Mouse (Mus musculus) frontal cortex, postnatal 25 days (tissue): ENCODE measurements around the gene Rassf10.
"Not testable (repeated sequence)": the region's sequence is repeated elsewhere in the genome, so short reads cannot be mapped to it uniquely, and the experiment has no call there.

Source experiments
- DNase-seq, 2 experiments: peaks; one replicate each; pipeline ENCODE4 v3.0.0; 2022; ENCODE audit warnings: low spot score in 2 of 2

Rassf10 gene

DNA sequence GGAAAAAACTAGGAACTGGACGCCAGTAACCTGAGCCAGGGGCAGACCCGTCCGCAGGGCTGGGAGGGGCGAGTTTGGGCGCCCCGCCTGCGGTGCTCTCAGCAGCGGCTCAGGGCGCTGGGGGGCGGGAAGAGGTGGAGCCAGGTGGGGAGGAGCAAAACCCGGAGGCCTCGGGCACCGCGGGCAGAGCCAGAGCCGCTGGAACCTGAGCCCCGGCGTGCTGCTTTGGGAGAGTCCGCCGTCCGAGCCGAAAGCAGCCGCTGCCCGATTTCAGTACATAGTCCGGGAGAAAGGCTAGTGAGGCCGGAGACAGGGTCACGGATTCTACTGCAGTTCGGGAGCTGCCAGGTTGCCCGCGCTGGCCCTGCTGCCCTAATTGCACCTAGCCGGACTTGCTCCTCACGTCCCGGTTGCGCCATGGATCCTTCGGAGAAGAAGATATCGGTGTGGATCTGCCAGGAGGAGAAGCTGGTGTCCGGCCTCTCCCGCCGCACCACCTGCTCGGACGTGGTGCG lies at the start of gene Rassf10:
Gene Rassf10, plus strand, starts transcription at position 186 of the 515 bp plus-strand sequence.
- DNase-seq, result peak in 1 of 2 experiments; percentile 12

DNA sequence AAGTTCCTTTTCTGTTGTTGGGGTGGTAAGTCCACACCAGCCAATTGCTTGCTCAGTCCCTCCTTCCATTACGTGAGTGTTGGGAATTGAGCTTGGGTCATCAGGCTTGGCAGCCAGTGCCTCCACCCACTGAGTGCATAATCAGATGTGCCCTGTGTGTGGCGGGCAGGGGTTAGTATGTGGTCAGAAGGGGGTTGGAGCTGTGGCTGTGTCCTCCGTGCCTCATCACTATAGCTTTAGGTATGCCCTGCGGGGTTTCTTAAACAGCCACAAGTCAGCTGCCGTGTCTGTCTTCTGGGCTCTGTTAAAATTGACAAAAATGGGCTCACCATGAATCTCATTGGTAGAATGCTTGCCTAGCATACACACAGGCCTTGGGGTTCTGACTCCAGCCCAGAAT lies 46.9 kb upstream of the Rassf10 start:
- no peak for DNase-seq

DNA sequence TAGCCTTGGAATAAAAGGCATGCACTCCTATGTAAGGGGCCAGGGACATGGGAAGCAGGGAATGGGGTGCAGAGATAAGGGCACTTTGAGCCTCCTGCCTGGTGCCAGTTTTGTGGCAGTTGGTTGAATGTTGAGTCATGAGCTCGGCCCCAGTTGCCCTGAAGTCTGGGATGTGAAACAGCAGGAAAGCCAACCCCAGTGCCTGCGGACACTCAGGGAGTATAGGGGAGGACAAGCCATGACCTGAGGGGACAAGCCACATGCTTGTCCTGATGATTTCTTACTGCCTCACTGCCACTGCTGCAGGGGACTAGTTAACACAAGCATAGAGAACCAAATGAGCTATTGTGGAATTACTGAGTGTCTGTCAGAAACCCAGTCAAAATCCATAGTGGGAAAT lies 46.3 kb upstream of the Rassf10 start:
- no peak for DNase-seq

DNA sequence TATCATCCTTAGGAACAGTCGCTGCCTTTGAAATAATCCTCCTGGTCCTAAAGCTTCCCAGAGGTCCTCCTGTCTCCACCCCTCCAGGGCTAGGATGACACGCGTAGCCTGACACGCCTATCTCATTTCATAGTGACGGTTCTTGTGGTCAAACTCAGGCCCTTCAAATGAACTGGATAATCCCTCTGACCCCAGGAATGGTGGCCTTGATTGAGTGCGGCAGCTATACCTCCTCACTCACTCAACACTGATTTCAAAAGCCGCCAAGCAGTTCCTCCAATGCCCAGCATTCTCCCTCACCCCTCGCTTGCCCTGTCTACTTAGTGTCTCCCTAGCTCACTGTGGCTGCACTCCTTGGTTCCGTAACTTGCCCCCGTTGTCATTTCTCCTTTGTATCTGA lies 44.6 kb upstream of the Rassf10 start:
- no peak for DNase-seq

DNA sequence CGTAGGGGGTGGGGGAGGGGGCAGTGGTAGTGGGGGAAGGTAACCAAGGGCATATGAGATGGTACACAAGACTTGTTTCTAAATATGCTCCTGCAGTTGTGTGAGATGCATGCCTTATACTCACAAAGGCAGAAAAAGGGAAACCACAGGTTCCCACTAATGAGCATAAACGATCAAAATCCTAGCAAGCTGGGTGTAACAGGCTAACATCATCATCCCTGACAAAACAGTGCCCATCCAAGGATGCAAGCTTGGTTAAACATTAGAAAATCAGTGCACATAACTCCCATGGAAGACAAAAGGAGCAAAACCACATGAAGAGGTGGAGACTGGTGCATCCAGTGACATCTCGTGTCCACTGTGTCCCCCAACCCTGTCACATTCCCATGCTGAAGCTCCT lies 40.8 kb upstream of the Rassf10 start:
- DNase-seq, result no peak

DNA sequence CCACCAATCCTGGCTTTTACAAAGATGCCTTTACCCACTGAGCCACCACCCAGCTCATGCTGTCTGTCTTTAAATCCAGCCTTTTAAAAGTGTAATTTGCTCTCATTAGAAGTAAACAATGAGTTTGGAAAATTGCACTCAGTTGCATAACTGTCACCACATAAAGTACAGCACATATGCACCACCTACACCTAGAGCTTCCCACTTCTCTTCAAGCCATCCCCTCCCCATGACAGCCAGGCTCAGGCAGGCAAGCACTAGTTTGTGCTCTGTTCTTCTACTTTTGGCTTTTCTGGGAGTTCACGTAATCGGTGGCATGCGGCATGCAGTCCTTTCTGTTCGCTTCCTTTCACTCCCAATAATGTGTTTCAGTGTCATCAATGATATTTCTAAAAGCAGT lies 38.2 kb upstream of the Rassf10 start:
- no peak for DNase-seq

DNA sequence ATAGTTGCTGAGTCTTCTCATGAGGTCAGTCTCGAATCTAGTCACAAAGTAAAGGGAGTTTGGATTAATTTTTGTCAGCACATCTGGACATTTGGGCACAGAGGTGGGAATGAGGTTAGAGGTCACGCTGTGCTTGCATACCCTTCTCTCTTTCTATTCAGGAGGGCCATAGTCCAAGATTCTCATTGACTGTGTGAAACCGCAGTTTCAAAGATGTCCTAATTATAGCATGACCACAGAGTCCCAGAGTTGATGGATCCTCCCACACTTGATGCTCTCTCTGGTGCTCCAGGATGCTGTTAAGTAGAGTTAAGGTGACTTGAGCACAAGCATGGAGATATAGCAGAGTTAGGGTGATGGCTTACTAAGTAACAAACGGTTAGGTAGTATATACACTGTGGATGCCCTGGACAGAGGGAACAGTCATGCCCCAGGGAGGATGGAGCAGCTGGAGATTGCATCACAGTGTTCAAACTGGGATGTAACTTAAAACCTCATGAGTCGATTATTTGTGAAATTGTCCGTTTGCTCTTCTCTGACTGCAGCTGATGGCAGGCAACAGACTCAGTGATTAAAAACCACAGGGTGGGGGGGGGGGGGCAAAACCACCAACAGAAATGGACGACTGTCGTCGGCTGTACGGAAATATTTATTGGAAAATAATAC lies 36.0 kb upstream of the Rassf10 start:
- no peak for DNase-seq

DNA sequence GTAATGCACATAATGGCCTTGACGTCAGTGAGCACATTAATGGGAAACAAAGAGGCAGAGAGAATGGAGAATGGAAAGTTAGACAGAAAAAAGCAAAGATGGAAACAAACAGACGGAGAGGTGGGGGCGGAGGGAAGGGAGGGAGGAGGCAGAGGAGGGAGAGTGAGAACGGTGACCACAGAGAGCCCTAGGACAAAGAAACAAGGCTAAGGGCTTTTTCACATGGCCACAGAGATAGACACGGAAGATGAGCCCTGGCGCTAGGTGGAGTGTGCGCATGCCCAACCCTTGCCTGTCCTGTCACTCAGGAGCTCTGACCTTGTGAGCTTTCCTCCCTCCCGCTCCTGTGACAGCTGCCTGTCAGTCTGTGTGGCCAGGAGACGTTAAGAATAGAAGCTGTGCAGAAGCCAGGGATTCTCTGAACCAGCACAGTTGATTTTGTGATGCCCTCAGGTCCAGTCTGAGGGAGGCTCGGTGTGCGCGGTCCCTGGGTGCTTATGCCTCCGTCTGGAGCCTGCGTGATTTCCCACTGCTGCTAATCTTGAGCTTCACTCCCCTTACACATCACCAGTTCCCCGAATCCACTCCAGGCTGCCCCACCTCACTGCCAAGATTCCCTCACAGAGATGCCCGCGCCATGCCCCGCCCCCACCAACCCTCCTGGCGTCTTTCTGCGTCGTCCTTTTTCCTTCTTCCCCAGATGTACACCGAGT lies 35.3 kb upstream of the Rassf10 start:
- DNase-seq, result no peak

DNA sequence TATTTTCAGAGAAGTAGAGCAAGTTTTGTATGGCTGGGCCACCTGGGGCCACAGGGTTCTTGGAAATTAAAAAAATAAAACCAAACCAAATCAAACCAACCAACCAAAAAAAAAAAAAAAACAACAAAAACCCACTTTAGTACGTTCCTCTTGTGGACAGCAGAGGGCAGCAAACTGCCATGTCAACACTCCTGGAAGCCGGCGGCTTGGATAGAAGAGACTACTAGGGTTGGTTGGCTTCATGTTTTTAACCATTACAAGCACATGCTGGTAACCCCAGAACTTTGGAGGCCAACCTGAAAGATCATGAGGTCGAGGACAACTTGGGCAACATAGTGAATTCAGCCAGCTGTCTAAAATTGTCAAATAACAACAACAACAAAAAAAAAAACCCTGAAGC lies 33.9 kb upstream of the Rassf10 start:
- peak in 1 of 2 experiments; percentile 42 for DNase-seq

DNA sequence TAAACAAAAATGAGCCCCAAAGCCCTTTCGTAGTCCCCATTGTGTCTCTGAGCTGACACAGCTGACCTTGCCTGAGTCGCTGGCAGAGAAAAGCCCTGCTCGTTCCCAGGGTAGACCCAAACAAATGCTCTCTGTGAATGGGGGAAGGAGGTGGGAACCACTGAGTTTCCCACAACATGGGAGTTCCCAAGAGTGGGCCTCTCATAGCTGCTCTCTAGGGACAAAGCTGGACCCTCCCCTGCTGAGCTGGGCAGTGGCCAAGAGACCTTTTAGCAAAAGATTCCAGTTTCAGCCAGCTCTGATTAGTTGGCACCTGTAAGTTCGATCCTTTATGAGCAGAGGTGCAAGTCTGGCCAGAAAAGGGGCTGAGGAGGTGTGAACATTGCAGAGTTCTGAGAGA lies 31.0 kb upstream of the Rassf10 start:
- DNase-seq, result no peak

DNA sequence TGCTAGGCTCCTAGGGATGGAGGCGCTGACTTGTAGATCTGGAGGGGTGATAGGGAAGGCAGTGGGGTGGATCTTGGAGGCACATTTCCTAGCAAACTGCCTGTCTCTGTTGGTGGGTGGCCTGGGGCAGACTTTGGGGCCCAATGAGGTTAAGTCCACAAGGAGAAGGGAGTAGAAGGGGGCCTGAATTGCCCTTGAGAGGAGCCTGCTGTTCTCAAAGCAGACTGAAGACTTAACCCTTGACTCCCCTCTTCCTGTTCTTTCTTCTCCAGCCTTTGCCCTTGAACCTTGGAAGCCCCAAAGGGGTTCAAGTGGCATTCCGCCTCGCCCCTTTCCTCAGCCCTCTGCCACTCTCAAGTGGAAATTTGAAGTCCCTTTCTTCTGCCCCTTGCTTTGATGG lies 30.1 kb upstream of the Rassf10 start:
- DNase-seq, result no peak

DNA sequence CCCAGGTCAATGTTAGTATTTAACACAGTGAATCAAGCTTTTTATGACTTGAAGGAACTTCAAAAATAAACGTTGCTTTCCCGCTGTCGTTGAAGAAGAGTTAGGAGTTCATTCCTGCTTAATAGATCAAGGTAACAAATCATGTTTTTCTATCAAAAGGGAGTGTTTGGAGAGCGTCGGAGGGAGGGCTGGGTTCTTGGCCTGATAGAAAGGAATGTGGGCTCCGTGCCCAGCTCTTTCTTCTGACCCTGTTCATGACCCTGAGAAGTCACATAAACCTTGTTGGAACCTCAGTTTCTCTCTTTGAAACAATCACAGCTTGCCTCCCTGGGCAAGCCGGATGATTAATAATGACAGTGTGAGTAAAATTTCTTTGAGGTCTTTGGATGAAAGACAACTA lies 23.1 kb upstream of the Rassf10 start:
- no peak for DNase-seq

DNA sequence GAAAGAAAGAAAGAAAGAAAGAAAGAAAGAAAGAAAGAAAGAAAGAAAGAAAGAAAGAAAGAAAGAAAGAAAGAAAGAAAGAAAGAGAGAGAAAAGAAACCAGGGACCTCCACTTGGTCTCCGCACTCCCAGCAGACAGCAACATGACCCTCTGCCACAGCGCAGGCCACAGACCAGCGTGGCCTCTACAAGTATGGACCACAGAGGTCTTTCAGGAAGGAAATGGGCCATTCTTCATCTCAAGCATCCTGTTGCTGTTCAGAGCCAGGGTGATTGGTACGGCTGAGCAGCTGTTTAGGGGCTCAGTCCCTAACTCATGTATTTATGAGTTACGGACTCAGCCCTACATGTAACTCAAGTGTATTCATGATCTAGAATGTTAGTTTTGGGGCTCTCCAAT lies 17.9 kb upstream of the Rassf10 start:
- DNase-seq, result not testable (repeated sequence)

DNA sequence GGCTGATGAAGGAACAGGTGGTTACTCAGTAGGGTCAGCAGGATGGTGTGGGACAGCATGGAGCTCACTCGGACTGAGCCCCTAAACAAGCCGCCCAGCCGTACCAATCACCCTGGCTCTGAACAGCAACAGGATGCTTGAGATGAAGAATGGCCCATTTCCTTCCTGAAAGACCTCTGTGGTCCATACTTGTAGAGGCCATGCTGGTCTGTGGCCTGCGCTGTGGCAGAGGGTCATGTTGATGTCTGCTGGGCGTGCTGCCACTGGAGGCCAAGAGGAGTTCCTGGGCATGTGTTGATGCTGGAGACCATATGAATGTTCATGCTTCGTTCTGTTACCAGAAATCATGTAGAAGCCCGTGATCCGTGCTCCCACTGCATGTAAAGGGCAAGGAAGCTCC lies 16.7 kb upstream of the Rassf10 start:
- DNase-seq, result no peak

DNA sequence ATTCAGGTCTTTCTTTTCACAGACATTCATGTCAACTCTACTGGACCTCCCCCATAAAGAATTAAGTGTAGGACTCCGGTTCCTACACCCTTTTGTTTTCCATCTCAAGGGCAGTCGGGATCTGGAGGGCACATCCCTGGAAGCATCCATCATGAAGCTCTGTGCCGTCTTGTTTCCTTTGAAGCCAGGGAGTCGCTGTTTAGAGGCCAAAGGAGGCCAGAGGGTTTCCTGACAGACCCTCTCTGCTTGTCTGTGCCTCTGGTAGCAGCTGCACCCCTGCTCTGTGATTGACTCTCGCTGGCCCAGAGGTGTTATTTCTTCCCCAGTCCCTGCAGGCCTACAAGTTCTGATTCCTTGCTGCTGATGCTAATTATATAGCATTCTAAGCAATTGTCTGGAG lies 14.8 kb upstream of the Rassf10 start:
- no peak for DNase-seq

DNA sequence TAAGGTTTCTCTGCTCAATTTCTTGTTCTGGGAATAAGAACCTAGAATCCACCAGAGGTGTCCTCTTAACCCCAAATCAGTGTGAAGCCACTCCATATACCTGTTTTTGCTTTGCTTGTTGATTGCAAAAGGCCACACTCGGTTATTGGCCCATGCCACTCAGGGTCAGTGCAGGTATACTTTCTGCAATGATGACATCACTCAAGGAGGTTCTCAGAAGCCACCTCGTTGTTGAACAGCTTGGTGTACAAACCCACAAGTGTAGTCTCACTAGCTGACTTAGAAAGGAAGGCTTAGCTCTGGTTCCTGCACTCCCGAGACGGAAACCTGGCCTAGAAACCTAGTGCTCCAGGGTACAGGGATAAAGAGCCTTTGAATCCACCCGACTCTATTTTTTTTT lies 11.2 kb upstream of the Rassf10 start:
- no peak for DNase-seq

DNA sequence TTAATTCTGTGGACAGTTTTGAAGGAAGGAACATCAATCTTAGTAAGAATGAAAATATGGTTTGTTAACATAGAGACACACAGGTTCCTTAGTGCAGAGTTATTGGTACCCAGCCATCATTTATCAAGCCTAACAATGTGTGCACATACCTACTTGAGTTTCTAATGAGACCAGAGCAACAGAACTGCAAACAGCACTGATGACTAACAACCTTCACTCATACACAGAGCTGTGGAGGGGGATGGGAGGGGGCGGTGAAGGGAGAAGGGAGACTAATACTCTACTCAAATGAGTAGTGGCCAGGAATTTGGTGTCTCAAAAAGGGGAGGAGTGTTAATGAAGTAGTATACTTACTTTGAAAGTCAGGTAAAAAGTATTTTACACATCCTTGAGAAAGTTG lies 10.7 kb upstream of the Rassf10 start:
- DNase-seq, result no peak

DNA sequence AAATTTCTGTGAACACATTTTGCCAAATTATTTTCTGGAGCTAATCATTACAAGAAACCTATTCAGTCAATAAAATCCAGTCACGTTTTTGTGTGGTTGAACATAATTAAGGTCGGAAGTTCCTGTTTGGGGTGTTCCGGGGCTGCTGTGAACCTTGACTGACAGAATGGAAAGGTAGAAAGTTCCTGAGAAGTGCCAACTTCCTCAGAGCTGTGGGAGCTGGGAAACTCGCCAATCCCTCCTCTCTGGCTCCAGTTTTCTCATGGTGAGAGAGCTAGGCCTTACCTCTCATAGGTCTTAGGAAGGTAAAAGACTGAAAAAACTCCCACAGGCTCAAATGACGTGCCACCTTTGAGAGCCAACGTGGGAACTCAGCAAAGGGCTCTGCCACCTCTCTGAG lies 7.1 kb upstream of the Rassf10 start:
- DNase-seq, result no peak

DNA sequence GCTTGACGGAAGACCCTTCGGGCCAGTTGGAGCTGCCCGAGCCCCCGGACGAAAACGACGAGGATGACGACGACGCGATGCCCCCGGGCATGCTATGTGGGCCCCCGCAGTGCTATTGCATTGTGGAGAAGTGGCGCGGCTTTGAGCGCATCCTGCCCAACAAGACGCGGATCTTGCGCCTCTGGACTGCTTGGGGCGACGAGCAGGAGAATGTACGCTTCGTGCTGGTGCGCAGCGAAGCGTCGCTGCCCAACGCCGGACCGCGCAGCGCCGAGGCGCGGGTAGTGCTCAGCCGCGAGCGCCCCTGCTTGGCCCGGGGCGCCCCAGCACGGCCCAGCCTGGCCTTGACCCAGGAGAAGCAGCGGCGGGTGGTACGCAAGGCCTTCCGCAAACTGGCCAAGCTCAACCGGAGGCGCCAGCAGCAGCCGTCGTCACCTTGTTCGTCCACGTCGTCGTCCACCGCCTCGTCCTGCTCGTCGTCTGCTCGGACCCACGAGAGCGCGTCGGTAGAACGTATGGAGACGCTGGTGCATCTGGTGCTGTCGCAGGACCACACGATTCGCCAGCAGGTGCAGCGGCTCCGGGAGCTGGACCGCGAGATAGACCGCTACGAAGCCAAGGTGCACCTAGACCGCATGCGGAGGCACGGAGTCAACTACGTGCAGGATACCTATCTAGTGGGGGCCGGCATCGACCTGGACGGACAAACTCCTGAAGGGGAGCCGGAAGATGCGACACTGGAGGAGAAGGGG lies 765 bp downstream of the Rassf10 start:
- no peak for DNase-seq

DNA sequence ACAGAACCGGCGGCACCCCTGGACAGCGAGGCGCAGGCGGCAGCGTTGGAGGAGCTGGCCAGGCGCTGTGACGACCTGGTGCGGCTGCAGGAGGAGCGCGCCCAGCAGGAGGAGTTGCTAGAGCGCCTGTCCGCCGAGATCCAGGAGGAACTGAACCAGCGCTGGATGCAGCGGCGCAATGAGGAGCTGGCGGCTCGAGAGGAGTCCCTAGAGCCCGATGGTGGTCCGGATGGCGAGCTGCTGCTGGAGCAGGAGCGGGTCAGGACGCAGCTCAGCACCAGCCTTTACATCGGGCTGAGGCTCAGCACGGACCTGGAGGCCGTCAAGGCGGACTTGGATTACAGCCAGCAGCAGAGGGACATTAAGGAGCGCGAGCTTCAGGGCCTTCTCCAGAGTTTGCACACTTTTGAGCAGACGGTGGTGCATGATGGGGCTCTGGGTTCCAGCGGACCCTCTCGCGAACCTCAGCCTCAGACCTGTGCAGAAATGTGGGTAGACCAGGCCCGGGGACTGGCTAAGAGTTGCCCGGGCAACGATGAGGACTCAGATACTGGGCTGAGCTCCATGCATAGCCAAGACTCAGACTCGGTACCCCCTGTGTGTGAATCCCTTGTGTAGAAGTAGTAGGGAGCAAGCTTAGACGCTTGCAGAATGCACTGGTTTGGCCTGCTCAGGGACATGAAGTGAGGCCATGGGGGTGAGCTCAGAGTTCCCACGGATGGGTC lies 1.5 kb downstream of the Rassf10 start:
- DNase-seq, result no peak

DNA sequence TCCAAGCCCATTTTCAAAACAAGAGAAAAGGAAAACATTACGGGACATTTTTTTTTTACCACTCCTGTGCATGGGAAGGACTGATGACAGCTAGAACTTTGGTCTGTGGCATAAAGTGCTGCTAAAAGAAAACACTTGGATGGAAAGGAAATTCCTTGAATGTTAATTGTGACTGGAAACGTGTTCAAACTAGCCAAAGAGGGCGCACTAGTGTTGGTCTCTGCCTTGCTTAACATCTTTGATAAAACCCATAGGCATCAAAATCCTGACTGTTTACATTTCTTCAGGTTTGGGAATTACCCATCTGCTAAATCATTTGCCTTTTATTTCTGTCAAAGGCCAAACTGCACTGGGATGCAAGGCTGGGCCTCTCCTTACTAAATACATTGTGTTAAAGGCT lies 2.2 kb downstream of the Rassf10 start:
- no peak for DNase-seq

DNA sequence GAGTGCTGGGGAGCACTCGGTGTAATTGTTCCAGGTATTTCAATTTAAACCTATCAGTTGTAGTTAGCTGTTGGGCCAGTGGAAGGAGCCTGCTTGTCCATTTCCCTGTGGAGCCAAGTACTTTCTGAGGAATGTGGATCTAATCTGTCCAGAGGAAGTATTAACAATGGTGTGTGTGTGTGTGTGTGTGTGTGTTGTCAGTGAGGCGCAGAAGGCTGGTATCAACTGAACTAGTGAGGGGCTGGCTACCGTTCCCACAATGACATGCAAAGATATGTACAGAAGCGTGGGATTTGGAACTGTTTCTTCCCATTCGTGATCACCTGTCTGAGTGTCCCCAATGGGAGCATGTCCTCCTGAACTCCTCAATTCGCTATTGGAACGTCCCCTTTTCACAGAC lies 3.2 kb downstream of the Rassf10 start:
- DNase-seq, result no peak
